Mouse (Mus musculus): Measurements from ENCODE around the gene Thy1. TPM values are rescaled to one million over a fixed set of nuclear protein-coding genes. Genes with fewer than 3 reads are reported as not detected.

Thy1 gene
- total and polyA plus RNA-seq, 3 experiments, result 1.5 to 24.0 TPM; not detected in 1

GRCm38 (mm10) chr9:44078955-44079756 is 36.0 kb downstream of the Thy1 start (continued):
- TF ChIP-seq GATA1 (IDR thresholded peaks at IDR 0.05; ENCODE audit: low read depth, low read length) (no peak), TAL1 (IDR thresholded peaks at IDR 0.05; ENCODE audit: low read length) (no peak), MYC (IDR thresholded peaks at IDR 0.05; ENCODE audit: low read depth, low read length) (no peak)

DNA sequence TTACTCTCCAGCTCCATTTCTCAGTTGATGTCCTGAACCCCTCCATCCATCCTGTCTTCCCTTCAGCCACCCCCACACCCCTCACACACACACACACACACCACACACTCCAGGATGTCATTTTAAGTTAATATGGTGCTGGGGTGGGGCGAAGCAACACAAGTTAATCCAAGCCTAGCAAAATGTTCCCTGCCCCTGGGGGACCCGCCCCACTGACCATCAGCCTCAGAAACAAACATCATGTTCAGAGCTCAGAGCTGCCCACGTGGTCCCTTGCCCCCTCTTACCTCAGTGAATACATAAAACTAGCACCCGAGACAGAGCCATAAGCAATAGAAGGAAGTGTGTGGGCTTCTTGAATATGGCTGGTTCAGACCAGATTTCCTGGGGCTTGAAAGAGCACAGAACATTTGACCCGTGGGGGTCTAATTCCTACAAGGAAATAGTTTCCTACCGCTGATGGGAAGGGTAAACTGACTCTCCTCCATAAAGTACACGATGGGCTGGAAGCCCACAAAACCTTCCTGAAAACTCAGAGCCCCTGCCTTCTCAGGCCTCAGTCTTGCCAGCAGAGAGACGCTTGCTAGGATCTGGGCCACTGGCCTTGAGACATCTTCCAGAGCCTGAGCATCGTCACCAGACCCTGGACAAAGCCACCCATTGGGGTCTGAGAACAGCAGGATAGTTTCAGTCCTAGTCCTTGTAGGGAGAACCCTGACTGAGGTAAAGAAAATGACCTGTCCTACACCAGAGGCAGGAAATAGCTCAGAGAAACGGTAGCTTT is 37.0 kb downstream of the Thy1 start:
- Histone ChIP-seq H3K9ac (ENCODE audit: control insufficient read depth, low read depth, low read length, poor library complexity, severe bottlenecking) (no peak overlapping the region), H3K9me3 (replicated peaks; ENCODE audit: insufficient read depth, low read length) (no peaks in the 10 kb centered on the region), H3K27me3 (ENCODE audit: control insufficient read depth in 1 of 2, insufficient read depth in 2 of 2, low read length in 2 of 2) (no peaks in the 10 kb centered on the region), H3K79me2 (ENCODE audit: control insufficient read depth, insufficient read depth, low read length, poor library complexity) (no peaks in the 10 kb centered on the region; the same call in 1 of the 2 replicates), H3K4me1 (ENCODE audit: control insufficient read depth in 1 of 2, insufficient read depth in 2 of 2, low read length in 2 of 2) (peaks cover 0 to 18% of the 10 kb centered on the region in 2 experiments; a peak in 3 of 4 replicates), H3K36me3 (ENCODE audit: control insufficient read depth in 1 of 2, insufficient read depth in 2 of 2, low read length in 2 of 2) (peaks cover 0 to 3% of the 10 kb centered on the region in 2 experiments; a peak in 1 of 4 replicates), H3K27ac (ENCODE audit: control insufficient read depth, low read depth, low read length) (no peak overlapping the region), H3K4me3 (ENCODE audit: control insufficient read depth in 1 of 2, insufficient read depth in 1 of 2, low read depth in 2 of 2, low read length in 2 of 2) (no peak overlapping the region)
- TF ChIP-seq SIN3A (IDR thresholded peaks at IDR 0.05; ENCODE audit: low read length) (no peak), CTCF (IDR thresholded peaks at IDR 0.05 in 2 of 3, conservative IDR thresholded peaks at IDR 0.05 in 1 of 3; ENCODE audit: control insufficient read depth in 1 of 3, insufficient read depth in 1 of 3, low read depth in 2 of 3, low read length in 3 of 3, poor library complexity in 1 of 3, severe bottlenecking in 1 of 3) (no peak), ZNF384 (IDR thresholded peaks at IDR 0.05; ENCODE audit: low read depth, low read length) (no peak), GABPA (IDR thresholded peaks at IDR 0.05; ENCODE audit: low read depth, low read length) (no peak), CHD2 (IDR thresholded peaks at IDR 0.05; ENCODE audit: low read length) (no peak), MYC (IDR thresholded peaks at IDR 0.05; ENCODE audit: low read depth, low read length) (no peak), MAFK (IDR thresholded peaks at IDR 0.05; ENCODE audit: borderline replicate concordance, low read depth, low read length) (no peak), E2F4 (IDR thresholded peaks at IDR 0.05; ENCODE audit: borderline replicate concordance, low read depth, low read length) (no peak), MYB (IDR thresholded peaks at IDR 0.05; ENCODE audit: low read depth, low read length) (no peak), POLR2AphosphoS2 (IDR thresholded peaks at IDR 0.05; ENCODE audit: low read length) (no peak), EP300 (IDR thresholded peaks at IDR 0.05; ENCODE audit: low read depth in 1 of 2, low read length in 2 of 2) (no peak), NELFE (IDR thresholded peaks at IDR 0.05; ENCODE audit: low read depth, low read length) (no peak), TBP (IDR thresholded peaks at IDR 0.05; ENCODE audit: low read depth, low read length) (no peak), MAX (IDR thresholded peaks at IDR 0.05; ENCODE audit: low read length) (no peak), BHLHE40 (IDR thresholded peaks at IDR 0.05; ENCODE audit: borderline replicate concordance, low read depth, low read length) (no peak), UBTF (IDR thresholded peaks at IDR 0.05; ENCODE audit: borderline replicate concordance, insufficient read depth, low read depth, low read length) (no peak)
- no peak for DNase-seq (ENCODE audit: low read depth, low spot score)
